Mouse (Mus musculus) neutrophil, adult 5-6 weeks (primary cell): ENCODE results near the gene Kctd2. TPM values are rescaled to one million over a fixed set of nuclear protein-coding genes. Genes with fewer than 3 reads are reported as not detected.

Experiments
- ATAC-seq: fragments of 151-379, 151-347 bp; 2 replicates; pipeline ENCODE4 v1.8.0; 2017; ENCODE audit warnings: mild to moderate bottlenecking, moderate TSS enrichment; ENCODE audit not compliant: insufficient number of reproducible peaks, poor library complexity, low FRiP score, severe bottlenecking; ENCODE audit errors: extremely low read depth
- total RNA-seq: library from RNA; stranded (forward); fragments of 200-1000 nt; gene quantifications from 2 replicates; pipeline ENCODE4 v1.2.3, GENCODE M21; 2017

Kctd2 gene
- total RNA-seq, 1 experiment from 2014 or later, result 22.1 TPM

GRCm38 (mm10) chr11:115398085-115398484 is 21.8 kb upstream of the Kctd2 start:
- no peak for ATAC-seq

- no peak for ATAC-seq
Measured at GRCm38 (mm10) chr11:115400126-115400525, 19.8 kb upstream of the Kctd2 start.

GRCm38 (mm10) chr11:115400630-115401391 is 19.1 kb upstream of the Kctd2 start:
- no peak for ATAC-seq

DNA sequence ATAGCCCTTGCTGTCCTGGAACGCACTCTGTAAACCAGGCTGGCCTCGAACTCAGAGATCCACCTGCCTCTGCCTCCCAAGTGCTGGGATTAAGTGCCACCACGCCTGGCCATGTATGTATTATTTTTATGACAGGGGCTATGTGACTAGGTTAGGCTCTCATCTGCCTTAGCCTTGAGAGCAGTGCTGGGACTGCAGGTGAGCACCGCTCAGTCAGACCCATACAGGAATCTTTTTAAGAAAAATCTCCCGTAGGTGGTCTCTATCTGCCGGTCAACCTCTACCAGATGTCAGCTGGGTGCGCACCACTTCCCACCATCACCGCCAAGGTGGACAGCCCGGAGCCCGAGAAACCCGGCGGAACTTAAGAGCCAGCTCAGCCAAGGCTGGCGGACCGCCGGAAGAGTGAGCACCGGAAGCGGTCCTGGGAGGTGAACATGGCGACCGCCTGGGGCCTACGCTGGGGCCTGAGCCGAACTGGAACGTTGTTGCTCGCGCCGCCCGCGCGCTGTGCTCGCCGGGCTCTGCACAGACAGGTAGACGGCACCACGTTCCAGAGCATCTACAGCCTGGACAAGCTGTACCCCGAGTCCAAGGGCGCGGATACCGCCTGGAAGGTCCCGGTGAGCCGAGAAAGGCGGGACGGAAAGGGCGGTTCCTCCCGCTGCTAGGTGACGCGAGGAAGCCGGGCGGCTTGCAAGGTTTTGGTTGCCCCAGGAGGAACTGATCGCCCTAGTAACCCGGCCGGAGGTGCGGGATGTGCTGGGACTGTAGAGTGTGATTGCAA is 16.4 kb upstream of the Kctd2 start, which contains the start of gene Mrpl58:
Mrpl58 (plus strand) TSS at position 415 of the 787 bp plus-strand sequence.
- ATAC-seq, result peak; percentile 73

DNA sequence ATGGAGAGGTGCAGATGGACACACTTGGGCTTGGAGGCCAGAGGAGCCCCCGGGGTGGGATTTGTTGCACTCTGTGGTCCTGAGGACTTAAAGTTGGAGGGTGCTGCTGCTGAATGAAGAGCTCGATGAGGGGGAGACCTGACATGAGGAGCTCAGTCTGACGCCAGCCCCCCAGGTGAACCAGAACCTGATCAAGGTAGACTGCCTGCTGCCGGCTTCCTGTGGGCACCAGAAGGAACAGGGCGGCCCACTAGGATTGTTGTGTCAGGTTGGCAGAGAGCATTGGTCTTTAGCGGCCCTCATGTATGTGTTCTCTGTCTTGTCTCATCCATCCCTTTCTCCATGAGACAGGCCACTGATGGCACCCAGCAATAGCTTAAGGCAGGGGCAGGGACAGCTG is 14.2 kb upstream of the Kctd2 start:
- no peak for ATAC-seq

DNA sequence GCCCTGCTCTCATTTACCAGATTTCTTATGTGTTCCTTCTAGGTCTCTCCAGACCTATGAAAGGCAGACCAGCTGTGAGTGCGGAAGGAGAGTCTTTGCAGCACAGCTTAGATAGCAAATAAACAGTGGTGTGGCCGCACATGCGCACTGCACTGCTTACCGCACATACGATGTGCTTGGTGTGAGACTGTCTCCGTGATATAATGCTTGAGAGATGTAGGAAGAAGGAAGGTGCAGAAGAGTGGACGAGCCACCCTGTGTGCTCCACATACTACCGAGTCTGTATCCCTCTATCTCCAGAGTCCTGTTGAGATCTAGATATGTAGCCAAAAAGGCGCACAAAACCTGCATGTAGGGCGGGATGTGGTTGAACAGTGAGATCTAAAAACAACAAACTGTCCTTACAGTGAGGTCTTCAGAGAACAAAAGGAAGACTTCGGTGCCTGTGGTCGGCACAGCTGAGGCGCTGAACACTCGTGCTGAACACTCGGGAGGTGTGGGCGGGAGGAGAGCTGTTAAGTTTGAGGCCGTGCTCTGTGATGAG is 13.0 kb upstream of the Kctd2 start:
- ATAC-seq, result no peak

GRCm38 (mm10) chr11:115408266-115408920 is 11.5 kb upstream of the Kctd2 start:
- no peak for ATAC-seq

- ATAC-seq, result no peak
Measured at GRCm38 (mm10) chr11:115409556-115409955, 10.4 kb upstream of the Kctd2 start.

DNA sequence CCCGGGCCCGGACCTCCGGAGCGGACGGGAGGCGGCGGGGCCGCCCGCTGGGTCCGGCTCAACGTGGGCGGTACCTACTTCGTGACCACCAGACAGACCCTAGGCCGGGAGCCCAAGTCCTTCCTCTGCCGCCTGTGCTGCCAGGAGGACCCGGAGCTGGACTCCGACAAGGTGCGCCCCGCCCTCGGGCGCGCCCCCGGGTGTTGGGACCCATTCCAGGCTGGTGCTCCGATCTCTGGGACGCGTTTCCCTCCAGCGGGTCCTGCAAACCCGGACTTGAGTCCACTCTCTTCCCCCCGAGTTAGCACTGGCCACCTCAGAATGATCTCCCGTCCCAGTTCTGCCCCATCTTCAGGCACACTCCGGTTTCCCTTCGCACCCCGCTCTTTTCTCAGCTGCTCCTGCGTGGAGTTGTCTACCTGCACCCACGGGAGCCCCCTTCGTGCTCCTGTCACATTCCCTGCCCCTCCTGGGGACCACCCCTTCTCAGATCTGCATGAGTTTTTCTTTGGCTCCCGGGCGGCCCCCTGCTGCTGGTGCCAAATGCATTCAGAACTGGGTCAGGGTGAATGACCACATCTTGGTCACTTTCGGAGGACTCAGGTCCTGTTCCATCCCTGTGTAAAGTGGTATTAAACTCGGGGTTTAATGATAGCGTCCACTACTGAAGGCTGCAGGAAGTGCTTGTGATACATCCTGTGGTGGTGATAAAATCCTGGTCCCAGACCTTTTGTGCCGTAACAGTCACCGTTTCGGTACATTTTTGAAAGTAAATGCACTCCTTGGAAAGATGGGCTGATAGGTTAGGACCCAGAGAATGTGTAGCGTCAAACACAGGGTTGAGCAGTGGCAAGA is 635 bp downstream of the Kctd2 start:
- ATAC-seq, result no peak

DNA sequence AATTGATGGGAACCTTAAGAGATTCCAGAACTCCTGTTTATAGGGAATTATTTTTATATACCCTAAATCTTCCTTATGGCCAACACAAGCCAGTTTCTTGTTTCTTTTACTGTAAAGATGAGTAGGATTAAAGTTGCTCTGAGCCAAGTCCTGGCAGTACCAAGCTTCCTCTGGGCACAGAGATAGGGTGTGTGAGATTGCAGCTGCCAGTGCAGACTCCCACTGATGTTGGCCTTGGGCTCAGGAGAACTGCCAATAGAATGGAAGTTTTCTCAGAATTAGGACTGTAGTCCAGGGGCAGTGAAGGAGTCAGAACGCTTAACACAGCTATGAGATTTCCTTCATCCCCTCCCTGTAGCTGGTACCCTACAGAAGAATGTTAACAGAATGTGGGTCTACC is 1.4 kb downstream of the Kctd2 start:
- ATAC-seq, result no peak

GRCm38 (mm10) chr11:115421972-115422371 is 2.0 kb downstream of the Kctd2 start:
- no peak for ATAC-seq

DNA sequence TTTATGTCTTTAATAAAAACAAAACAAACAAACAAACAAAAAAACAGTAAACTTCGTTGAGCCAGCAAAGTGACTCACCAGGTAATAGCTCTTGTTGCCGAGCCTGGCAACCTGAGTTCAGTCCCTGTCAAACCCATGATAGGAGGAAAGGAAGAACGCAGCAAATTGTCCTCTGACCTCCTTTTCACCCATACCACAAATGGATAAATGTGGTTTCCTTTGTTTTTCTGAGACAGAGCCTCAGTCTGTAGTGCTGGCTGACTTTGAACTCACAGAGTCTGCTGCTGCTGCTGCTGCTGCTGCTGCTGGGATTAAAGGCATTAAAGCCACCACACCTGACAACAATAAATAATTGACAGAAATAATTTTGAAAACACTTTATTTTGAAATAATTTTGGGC is 3.2 kb downstream of the Kctd2 start:
- ATAC-seq, result no peak

GRCm38 (mm10) chr11:115424666-115425065 is 4.7 kb downstream of the Kctd2 start:
- ATAC-seq, result no peak

DNA sequence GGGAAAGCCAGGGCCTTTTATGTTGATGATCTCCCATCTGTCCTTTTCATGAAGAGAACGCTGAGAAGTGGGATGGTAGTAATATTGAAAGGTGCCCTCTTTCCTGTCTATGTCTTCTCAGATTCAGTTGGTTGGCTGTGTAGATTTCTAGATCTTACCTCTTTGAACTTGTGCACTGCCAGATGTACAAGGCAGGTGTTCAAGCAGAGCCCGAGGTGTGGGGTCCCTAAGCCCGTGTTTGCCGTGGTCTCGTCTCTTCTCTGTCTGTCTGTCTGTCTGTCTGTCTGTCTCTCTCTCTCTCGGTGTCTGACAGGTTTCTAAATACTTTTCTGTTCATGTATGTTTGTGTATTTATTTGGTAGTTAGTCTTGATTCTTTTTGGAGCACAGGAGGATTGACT is 5.7 kb downstream of the Kctd2 start:
- ATAC-seq, result no peak

DNA sequence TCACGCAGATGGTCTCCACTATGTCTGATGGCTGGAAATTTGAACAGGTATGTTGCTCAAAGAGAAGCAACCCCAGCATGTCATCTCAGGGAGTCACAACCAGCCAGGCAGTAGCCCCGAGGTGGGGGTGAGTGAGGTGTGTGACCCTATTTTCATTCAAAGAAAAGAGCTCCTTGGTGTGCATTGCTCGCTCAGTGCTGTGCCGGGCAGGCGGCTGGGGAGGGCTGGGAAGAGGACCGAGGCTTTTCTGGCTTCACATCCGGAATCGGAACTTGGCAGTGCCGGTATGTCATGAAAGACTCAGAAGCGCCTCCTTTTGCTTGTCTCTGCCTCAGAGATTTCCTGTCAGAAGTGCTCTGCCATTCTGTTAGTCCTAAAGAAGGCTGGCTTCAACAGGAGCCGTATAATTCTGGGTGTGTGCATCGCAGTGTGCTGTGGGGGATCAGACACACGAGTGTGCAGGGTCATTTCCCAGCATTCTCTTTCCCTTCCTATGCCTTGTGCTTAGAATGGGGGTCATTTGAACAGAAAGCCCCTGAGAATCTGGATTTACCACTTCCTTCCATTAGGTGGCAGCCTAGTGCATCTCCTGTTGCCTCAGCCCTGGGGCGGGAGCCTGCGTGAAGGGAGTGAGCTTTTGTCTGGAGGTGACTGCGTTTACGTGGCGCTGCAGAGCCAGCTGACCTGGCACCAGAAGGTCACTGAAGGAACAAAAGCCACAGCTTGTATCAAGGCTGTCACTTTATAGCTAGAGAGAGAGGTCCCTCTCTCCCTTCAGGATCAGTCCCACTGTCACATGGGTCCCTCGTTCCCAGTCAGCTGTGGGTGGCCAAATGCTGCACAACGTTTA is 7.8 kb downstream of the Kctd2 start:
- ATAC-seq, result peak; percentile 62

- no peak for ATAC-seq
Measured at GRCm38 (mm10) chr11:115429307-115429706, 9.4 kb downstream of the Kctd2 start.

DNA sequence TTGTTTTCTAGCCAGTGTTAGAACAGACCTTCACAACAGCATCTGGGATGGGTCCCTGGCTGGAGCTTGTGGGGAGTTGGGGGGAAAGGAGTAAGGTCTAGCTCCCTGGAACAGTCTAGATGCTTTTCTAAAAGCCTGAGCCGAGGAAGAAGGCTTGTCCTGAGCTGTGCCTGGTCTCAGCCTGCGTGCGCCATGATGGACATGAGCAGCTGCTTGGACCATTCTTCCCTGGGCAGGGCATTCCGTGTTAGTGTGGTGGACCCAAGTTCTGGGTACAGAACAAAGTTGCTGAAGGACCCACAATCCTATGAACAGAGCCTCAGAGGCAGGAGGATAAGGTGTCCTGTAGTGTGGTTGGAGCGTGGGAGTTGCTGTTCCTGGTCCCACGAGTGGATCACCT is 10.6 kb downstream of the Kctd2 start:
- no peak for ATAC-seq

- ATAC-seq, result no peak
Measured at GRCm38 (mm10) chr11:115432814-115433213, 12.9 kb downstream of the Kctd2 start.
